Mouse (Mus musculus): ENCODE measurements at regions not wholly inside any gene's neighbourhood (a gene's known extent, or its start where the extent isn't known, plus 50 kb on each side); places are given as distances from the start of the nearest gene placed in this dataset.

- TF ChIP-seq CTCF (IDR thresholded peaks at IDR 0.05; ENCODE audit: borderline replicate concordance, extremely low read depth, insufficient read depth, insufficient read length) (no peak), POLR2A (IDR thresholded peaks at IDR 0.05; ENCODE audit: borderline replicate concordance, extremely low read depth, insufficient read depth, insufficient read length, poor library complexity, severe bottlenecking) (no peak)
Observed at GRCm38 (mm10) chr12:95202486-95202885, 489.5 kb upstream of the Flrt2 start.
